Mouse (Mus musculus): ENCODE data around the gene Anapc4. TPM values are rescaled to one million over a fixed set of nuclear protein-coding genes. Genes with fewer than 3 reads are reported as not detected.
A peak's percentile ranks its signal among the peaks of the same experiment; 100 is the strongest.

Gene Anapc4
- polyA plus RNA-seq, 1 experiment, result 148 TPM

DNA sequence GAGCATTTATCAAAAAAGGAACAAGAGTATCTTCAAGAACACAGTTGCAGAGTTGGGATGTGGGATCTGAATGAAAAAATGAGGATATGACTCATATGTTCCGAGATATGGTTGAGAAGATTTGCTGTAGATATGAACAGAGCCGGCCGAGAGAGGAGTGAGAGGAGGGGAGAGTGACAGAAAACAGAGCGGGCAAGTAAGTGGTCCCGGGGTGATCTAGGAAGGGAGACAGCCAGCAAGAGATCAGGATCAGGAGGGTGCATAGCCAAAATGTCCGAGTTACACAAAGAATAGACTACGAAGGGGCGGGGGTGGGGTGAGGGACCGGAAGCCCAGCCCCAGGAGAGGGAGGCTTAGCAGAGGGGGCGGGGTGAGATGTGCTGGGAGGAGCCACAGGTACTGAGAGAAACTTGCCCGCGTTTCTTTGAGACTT lies 76.4 kb downstream of the Anapc4 start:
- DNase-seq (ENCODE audit: low read depth), result peak; percentile 9
- TF ChIP-seq CTCF (IDR thresholded peaks at IDR 0.05; ENCODE audit: borderline replicate concordance, extremely low read depth, insufficient read depth, insufficient read length) (no peak), POLR2A (IDR thresholded peaks at IDR 0.05; ENCODE audit: borderline replicate concordance, extremely low read depth, insufficient read depth, insufficient read length, poor library complexity, severe bottlenecking) (no peak)

DNA sequence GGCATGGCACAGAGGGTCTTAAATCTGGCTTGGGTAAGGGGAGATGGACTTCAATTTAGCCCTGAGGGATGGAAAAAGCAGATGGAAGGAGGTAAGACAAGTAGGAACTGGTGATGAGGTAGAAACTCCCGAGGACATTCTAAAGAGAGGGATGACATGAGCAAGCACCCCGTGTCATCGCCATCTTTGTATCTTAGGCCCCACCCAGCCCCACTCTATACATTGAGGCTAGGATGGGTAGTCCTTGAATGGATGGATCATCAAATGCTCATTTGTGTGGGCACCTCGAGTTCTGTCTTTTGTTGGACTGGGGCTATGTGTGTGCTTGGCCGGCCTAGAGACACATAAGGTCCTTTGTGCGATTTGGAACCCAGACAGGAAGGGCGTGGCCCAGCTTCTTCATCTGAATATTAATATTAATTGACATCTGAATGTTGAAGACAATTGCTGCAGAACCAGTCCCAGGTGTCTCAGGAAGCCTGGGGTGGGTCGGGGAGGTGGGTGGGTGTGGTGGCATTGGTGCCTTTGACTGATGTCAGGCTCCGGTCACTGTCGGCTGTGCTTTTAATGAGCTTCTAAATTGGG lies 77.6 kb downstream of the Anapc4 start:
- no peak for TF ChIP-seq POLR2A (IDR thresholded peaks at IDR 0.05; ENCODE audit: borderline replicate concordance, extremely low read depth, insufficient read depth, insufficient read length, poor library complexity, severe bottlenecking)
- no peak for TF ChIP-seq CTCF (IDR thresholded peaks at IDR 0.05; ENCODE audit: borderline replicate concordance, extremely low read depth, insufficient read depth, insufficient read length)

DNA sequence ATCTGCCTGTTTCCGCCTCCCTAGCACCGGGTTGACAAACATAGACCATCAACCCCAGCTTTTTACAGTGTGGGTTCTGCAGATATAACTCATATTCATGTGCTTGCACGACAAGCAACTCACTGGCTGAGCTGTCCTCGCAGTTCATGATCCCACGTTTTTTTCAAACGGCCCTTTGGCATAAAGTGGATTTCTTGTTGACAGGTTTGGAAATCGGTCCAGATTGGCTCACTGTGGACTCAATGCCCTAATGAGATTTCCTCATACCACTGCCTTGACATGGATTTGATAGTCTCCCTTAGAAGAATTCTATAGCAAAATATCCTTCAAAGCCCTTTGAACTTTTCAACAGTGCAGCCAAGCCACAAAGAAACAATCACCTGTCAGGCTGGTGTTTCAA lies 79.9 kb downstream of the Anapc4 start:
- no peak for TF ChIP-seq CTCF (IDR thresholded peaks at IDR 0.05; ENCODE audit: borderline replicate concordance, extremely low read depth, insufficient read depth, insufficient read length)
- no peak for TF ChIP-seq POLR2A (IDR thresholded peaks at IDR 0.05; ENCODE audit: borderline replicate concordance, extremely low read depth, insufficient read depth, insufficient read length, poor library complexity, severe bottlenecking)
- no peak for DNase-seq (ENCODE audit: low read depth)

More for the DNA sequence above, 77.6 kb downstream of the Anapc4 start:
- DNase-seq (ENCODE audit: low read depth), result no peak

DNA sequence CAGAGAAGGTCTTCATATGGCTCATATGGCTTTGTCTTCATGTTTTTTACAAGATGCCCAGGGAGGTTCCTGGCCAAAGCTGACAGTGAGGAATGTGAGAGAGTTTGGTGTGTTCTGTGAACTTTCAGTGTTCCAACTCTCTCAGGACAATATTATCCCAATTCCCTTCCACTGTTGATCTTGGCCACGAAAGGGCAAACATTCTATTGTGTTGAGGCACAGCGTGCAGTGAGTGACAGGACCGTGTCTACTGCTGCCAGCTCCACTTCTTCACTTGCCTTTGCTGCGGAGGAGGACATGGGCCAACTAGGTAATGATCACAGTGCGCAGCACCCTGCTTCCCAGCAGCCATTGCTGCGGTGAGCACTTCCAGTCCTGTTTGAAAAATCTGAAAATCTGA lies 82.4 kb downstream of the Anapc4 start:
- peak; percentile 22 for DNase-seq (ENCODE audit: low read depth)
- TF ChIP-seq CTCF (IDR thresholded peaks at IDR 0.05; ENCODE audit: borderline replicate concordance, extremely low read depth, insufficient read depth, insufficient read length) (no peak), POLR2A (IDR thresholded peaks at IDR 0.05; ENCODE audit: borderline replicate concordance, extremely low read depth, insufficient read depth, insufficient read length, poor library complexity, severe bottlenecking) (no peak)

Other genes with a start within 250 kb of the Anapc4 start
- 10.5 and 11.1 TPM in 2 replicates for gene Sepsecs, start 164.3 kb upstream of the Anapc4 start, polyA plus RNA-seq (2012; rRNA removed)
- gene Pi4k2b, start 92.4 kb upstream of the Anapc4 start, polyA plus RNA-seq (2012; rRNA removed), result 6.4 and 8.9 TPM in 2 replicates
- 16.2 and 16.6 TPM in 2 replicates for gene Zcchc4, start 58.6 kb upstream of the Anapc4 start, polyA plus RNA-seq (2012; rRNA removed)
- gene Slc34a2, start 204.1 kb downstream of the Anapc4 start, polyA plus RNA-seq (2012; rRNA removed), result 0.04 and 0.11 TPM in 2 replicates

Measured in brain, embryonic 14.5 days (tissue).